Comparison of ENCODE assay signal across 12 mouse cellular contexts in the genomic region with DNA sequence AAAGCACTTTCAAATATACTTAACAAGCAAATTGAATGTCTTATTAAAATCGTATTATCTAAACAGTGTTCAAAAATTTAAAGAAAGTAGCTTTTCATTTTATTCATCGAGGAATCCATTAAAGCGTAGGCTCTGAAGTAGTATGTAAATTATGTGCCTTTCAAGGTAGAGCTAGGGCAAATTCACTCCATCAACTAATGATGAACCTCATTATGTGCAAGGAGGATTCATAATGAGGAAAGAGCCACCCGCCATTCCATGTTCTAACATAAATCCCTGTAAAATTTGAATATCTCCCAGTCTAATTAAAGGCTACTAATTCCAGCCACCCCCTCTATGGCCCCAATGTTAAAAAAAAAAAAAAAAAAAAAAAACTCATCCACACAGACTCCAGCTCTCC.
DNase-seq lines count a peak whose midpoint lies in the region; ATAC-seq and TF ChIP-seq lines count a peak whose summit lies in the region.
"Had no signal": no experiment of that assay in that cellular context is flagged by ENCODE, and none has a peak within 500 bp of the region (broad histone marks: within the 10 kb centered on the region; RNA-seq: fewer than 3 reads in every experiment).

No protein-coding gene starts in this region.

- TF ChIP-seq CTCF in brain, embryonic 14.5 days (IDR thresholded peaks at IDR 0.05; ENCODE audit: borderline replicate concordance, extremely low read depth, insufficient read depth, insufficient read length), result no peak

- peaks cover 11% of the 10 kb centered on the region; the same call in 1 of the 2 replicates for H3K27me3 ChIP-seq in hindbrain, embryonic 13.5 days
- no peaks in the 10 kb centered on the region for H3K27me3 ChIP-seq in hindbrain, embryonic 12.5 days
- H3K27me3 ChIP-seq in forebrain, embryonic 11.5 days (ENCODE audit: control insufficient read depth, insufficient read depth, low read length), result no peaks in the 10 kb centered on the region
- H3K27me3 ChIP-seq in limb, embryonic 13.5 days, result no peaks in the 10 kb centered on the region

- peak; percentile 86 for DNase-seq in brain, embryonic 14.5 days (ENCODE audit: low read depth)
- DNase-seq in forebrain, embryonic 11.5 days (ENCODE audit: low spot score), result no peak
- DNase-seq in cerebellum, adult 9-11 months, result no peak
- DNase-seq in spleen, postnatal 14 days (ENCODE audit: low spot score in 2 of 2), result no peak
- DNase-seq in right cerebral cortex, adult 18-20 months, result no peak
- DNase-seq: cerebellum, postnatal 10 days; gastrocnemius, postnatal 25 days; kidney, adult 8-10 months had no signal

- peak overlapping the region; percentile 35; the same call in 1 of the 2 replicates for H3K4me2 ChIP-seq in hindbrain, embryonic 13.5 days
- no peak overlapping the region for H3K4me2 ChIP-seq in hindbrain, embryonic 12.5 days (replicated peaks)
- peak overlapping the region; percentile 49 for H3K4me2 ChIP-seq in forebrain, embryonic 11.5 days (ENCODE audit: low read depth, low read length, severe bottlenecking)
- 0 out of 2 replicates have a peak overlapping the region, but pooled peaks have one; percentile 62 for H3K4me2 ChIP-seq in limb, embryonic 13.5 days (replicated peaks)

- H3K4me3 ChIP-seq in hindbrain, embryonic 13.5 days, result no peak overlapping the region
- H3K4me3 ChIP-seq in hindbrain, embryonic 12.5 days, result no peak overlapping the region
- H3K4me3 ChIP-seq in forebrain, embryonic 11.5 days (ENCODE audit: low read depth, low read length), result no peak overlapping the region
- no peak overlapping the region for H3K4me3 ChIP-seq in limb, embryonic 13.5 days
- H3K4me3 ChIP-seq: layer of hippocampus, adult 2 months had no signal

- peaks cover 65% of the 10 kb centered on the region for H3K4me1 ChIP-seq in hindbrain, embryonic 13.5 days (replicated peaks)
- H3K4me1 ChIP-seq in hindbrain, embryonic 12.5 days, result peaks cover 59% of the 10 kb centered on the region
- H3K4me1 ChIP-seq in forebrain, embryonic 11.5 days (replicated peaks; ENCODE audit: control insufficient read depth, insufficient read depth, low read length), result peaks cover 43% of the 10 kb centered on the region
- H3K4me1 ChIP-seq in limb, embryonic 13.5 days, result peaks cover 57% of the 10 kb centered on the region

- H3K36me3 ChIP-seq in hindbrain, embryonic 13.5 days, result no peaks in the 10 kb centered on the region
- H3K36me3 ChIP-seq in hindbrain, embryonic 12.5 days, result no peaks in the 10 kb centered on the region
- no peaks in the 10 kb centered on the region for H3K36me3 ChIP-seq in forebrain, embryonic 11.5 days (ENCODE audit: control insufficient read depth, insufficient read depth, low read length)
- H3K36me3 ChIP-seq in limb, embryonic 13.5 days, result no peaks in the 10 kb centered on the region

- no peak for TF ChIP-seq POLR2A in brain, embryonic 14.5 days (IDR thresholded peaks at IDR 0.05; ENCODE audit: borderline replicate concordance, extremely low read depth, insufficient read depth, insufficient read length, poor library complexity, severe bottlenecking)

- 0 out of 2 replicates have a peak overlapping the region, but pooled peaks have one; percentile 12 for H3K27ac ChIP-seq in hindbrain, embryonic 13.5 days
- no peak overlapping the region for H3K27ac ChIP-seq in hindbrain, embryonic 12.5 days
- H3K27ac ChIP-seq in forebrain, embryonic 11.5 days (ENCODE audit: low read depth, low read length), result peak overlapping the region; percentile 77; the same call in 1 of the 2 replicates
- no peak overlapping the region for H3K27ac ChIP-seq in limb, embryonic 13.5 days
- H3K27ac ChIP-seq: layer of hippocampus, adult 2 months had no signal

- H3K9ac ChIP-seq in hindbrain, embryonic 13.5 days, result no peak overlapping the region
- H3K9ac ChIP-seq in hindbrain, embryonic 12.5 days, result no peak overlapping the region
- no peak overlapping the region for H3K9ac ChIP-seq in forebrain, embryonic 11.5 days (ENCODE audit: low read length)
- no peak overlapping the region for H3K9ac ChIP-seq in limb, embryonic 13.5 days

- H3K9me3 ChIP-seq in hindbrain, embryonic 13.5 days, result no peaks in the 10 kb centered on the region
- H3K9me3 ChIP-seq in hindbrain, embryonic 12.5 days (replicated peaks), result no peaks in the 10 kb centered on the region
- no peaks in the 10 kb centered on the region for H3K9me3 ChIP-seq in forebrain, embryonic 11.5 days (ENCODE audit: control insufficient read depth, low read length)
- H3K9me3 ChIP-seq in limb, embryonic 13.5 days, result no peaks in the 10 kb centered on the region

- no peak for ATAC-seq in hindbrain, embryonic 13.5 days (ENCODE audit: low FRiP score)
- ATAC-seq in hindbrain, embryonic 12.5 days (ENCODE audit: low FRiP score), result no peak
- ATAC-seq in forebrain, embryonic 11.5 days (replicated peaks; ENCODE audit: low FRiP score), result peak; percentile 40; the same call in 1 of the 2 replicates
- no peak for ATAC-seq in limb, embryonic 13.5 days (ENCODE audit: low FRiP score, low read depth)

- 59% methylated on average over 4 of the region's 4 CpGs for WGBS in hindbrain, embryonic 13.5 days
- 65% methylated on average over 4 of the region's 4 CpGs for WGBS in hindbrain, embryonic 12.5 days
- 40% methylated on average over 4 of the region's 4 CpGs for WGBS in forebrain, embryonic 11.5 days
- 77% methylated on average over 4 of the region's 4 CpGs for WGBS in limb, embryonic 13.5 days

Comparison
In these comparisons a context has a peak if more than half of its experiments do, and no peak if none do; other contexts are left out.
1. H3K27ac ChIP-seq: peak in hindbrain, embryonic 13.5 days (single experiment) and forebrain, embryonic 11.5 days (single experiment); none in hindbrain, embryonic 12.5 days (single experiment) and limb, embryonic 13.5 days (single experiment).